ENCODE assay signal across 8 mouse cellular contexts in genomic region chr19:3930262-3931057, GRCm38 (mm10). TPM values are rescaled to one million over a fixed set of nuclear protein-coding genes. Genes with fewer than 3 reads are reported as not detected.
A peak's percentile ranks its signal among the peaks of the same experiment; 100 is the strongest.
DNase-seq lines count a peak whose midpoint lies in the region; ATAC-seq and TF ChIP-seq lines count a peak whose summit lies in the region.

No protein-coding gene starts in this region.

- DNase-seq in adrenal gland, adult (ENCODE audit: inconsistent age in 2 of 2, low spot score in 1 of 2) = peak; percentile 34 to 60
- no peak for DNase-seq in adrenal gland, postnatal 25 days
- no peak for DNase-seq in layer of hippocampus, adult 2 months (ENCODE audit: low spot score in 2 of 2)
- DNase-seq in layer of hippocampus, adult 9-11 months = no peak
- DNase-seq in layer of hippocampus, adult 9-10 months (ENCODE audit: low spot score) = no peak
- DNase-seq in layer of hippocampus, postnatal 36 days = no peak

- H3K4me1 ChIP-seq in embryonic facial prominence, embryonic 12.5 days = peaks cover 23% of the 10 kb centered on the region; the same call in 1 of the 2 replicates
- no peaks in the 10 kb centered on the region for H3K4me1 ChIP-seq in neural tube, embryonic 14.5 days (ENCODE audit: control insufficient read depth, insufficient read depth, low read length)

- H3K4me2 ChIP-seq in embryonic facial prominence, embryonic 12.5 days (replicated peaks) = no peak overlapping the region
- no peak overlapping the region for H3K4me2 ChIP-seq in neural tube, embryonic 14.5 days (ENCODE audit: low read depth, low read length)

- no peaks in the 10 kb centered on the region for H3K36me3 ChIP-seq in embryonic facial prominence, embryonic 12.5 days
- H3K36me3 ChIP-seq in neural tube, embryonic 14.5 days (ENCODE audit: control insufficient read depth, insufficient read depth, low read length) = no peaks in the 10 kb centered on the region

- TF ChIP-seq CTCF in layer of hippocampus, adult 2 months (conservative IDR thresholded peaks at IDR 0.05) = no peak

- 0 out of 2 replicates have a peak overlapping the region, but pooled peaks have one; percentile 12 for H3K9ac ChIP-seq in embryonic facial prominence, embryonic 12.5 days
- 0 out of 2 replicates have a peak overlapping the region, but pooled peaks have one; percentile 16 for H3K9ac ChIP-seq in neural tube, embryonic 14.5 days (replicated peaks; ENCODE audit: low read depth, low read length)

- WGBS in embryonic facial prominence, embryonic 12.5 days = 71% methylated on average over 21 of the region's 21 CpGs
- WGBS in neural tube, embryonic 14.5 days = 64% methylated on average over 21 of the region's 21 CpGs

- no peak overlapping the region for H3K4me3 ChIP-seq in layer of hippocampus, adult 2 months
- no peak overlapping the region for H3K4me3 ChIP-seq in embryonic facial prominence, embryonic 12.5 days
- H3K4me3 ChIP-seq in neural tube, embryonic 14.5 days (ENCODE audit: low read depth, low read length) = no peak overlapping the region

- H3K27me3 ChIP-seq in embryonic facial prominence, embryonic 12.5 days = no peaks in the 10 kb centered on the region
- H3K27me3 ChIP-seq in neural tube, embryonic 14.5 days (ENCODE audit: control insufficient read depth, insufficient read depth, low read length) = 0 out of 2 replicates have a peak, but pooled peaks cover 1% of the 10 kb centered on the region

- H3K27ac ChIP-seq in layer of hippocampus, adult 2 months = peak overlapping the region; percentile 79
- H3K27ac ChIP-seq in embryonic facial prominence, embryonic 12.5 days = peak overlapping the region; percentile 69
- H3K27ac ChIP-seq in neural tube, embryonic 14.5 days (ENCODE audit: low read depth, low read length) = peak overlapping the region; percentile 12; the same call in 1 of the 2 replicates

- no peak for ATAC-seq in embryonic facial prominence, embryonic 12.5 days (ENCODE audit: insufficient number of reproducible peaks, insufficient read depth, low FRiP score, low TSS enrichment)
- no peak for ATAC-seq in neural tube, embryonic 14.5 days (ENCODE audit: low read depth)

- H3K9me3 ChIP-seq in embryonic facial prominence, embryonic 12.5 days = no peaks in the 10 kb centered on the region
- no peaks in the 10 kb centered on the region for H3K9me3 ChIP-seq in neural tube, embryonic 14.5 days (ENCODE audit: control insufficient read depth, low read length)

RNA-seq across cellular contexts. Expression of gene Aldh3b1, which starts 0.9 kb away (rescaled TPM):
- 131 and 209 TPM in 2 replicates for total RNA-seq in adrenal gland, postnatal 25 days (2021)
- total RNA-seq in layer of hippocampus, adult 2 months (2021) = 1 to 10 TPM; 2.2 to 2.4 TPM
- polyA plus RNA-seq in embryonic facial prominence, embryonic 12.5 days (2016; fragmentation: Nextera tagmentation; extraction: Ambion mirVana) = 0.91 and 1.1 TPM in 2 replicates
- 2.1 and 3.1 TPM in 2 replicates for polyA plus RNA-seq in neural tube, embryonic 14.5 days (2014; fragmentation: Nextera tagmentation; extraction: Ambion mirVana)
- total RNA-seq in layer of hippocampus, postnatal 36 days (2021) = 1 to 10 TPM; 2.8 to 3.0 TPM

RNA-seq across cellular contexts. Expression of gene Unc93b1, which starts 4.5 kb away (rescaled TPM):
- total RNA-seq in adrenal gland, postnatal 25 days (2021) = 46.5 and 69.6 TPM in 2 replicates
- total RNA-seq in layer of hippocampus, adult 2 months (2021) = 10 to 100 TPM; 11.4 to 16.1 TPM
- 12.5 and 12.7 TPM in 2 replicates for polyA plus RNA-seq in embryonic facial prominence, embryonic 12.5 days (2016; fragmentation: Nextera tagmentation; extraction: Ambion mirVana)
- 4.6 and 8.9 TPM in 2 replicates for polyA plus RNA-seq in neural tube, embryonic 14.5 days (2014; fragmentation: Nextera tagmentation; extraction: Ambion mirVana)
- 10 to 100 TPM; 14.2 to 14.5 TPM for total RNA-seq in layer of hippocampus, postnatal 36 days (2021)

RNA-seq across cellular contexts. Expression of gene Ndufs8, which starts 17.9 kb away (rescaled TPM):
- total RNA-seq in adrenal gland, postnatal 25 days (2021) = 338 and 341 TPM in 2 replicates
- total RNA-seq in layer of hippocampus, adult 2 months (2021) = 100 to 1,000 TPM; 125 to 142 TPM
- 245 and 268 TPM in 2 replicates for polyA plus RNA-seq in embryonic facial prominence, embryonic 12.5 days (2016; fragmentation: Nextera tagmentation; extraction: Ambion mirVana)
- polyA plus RNA-seq in neural tube, embryonic 14.5 days (2014; fragmentation: Nextera tagmentation; extraction: Ambion mirVana) = 316 and 358 TPM in 2 replicates
- 100 to 1,000 TPM; 133 to 144 TPM for total RNA-seq in layer of hippocampus, postnatal 36 days (2021)

RNA-seq across cellular contexts. Expression of gene Tcirg1, which starts 23.5 kb away (rescaled TPM):
- 83.9 and 87.0 TPM in 2 replicates for total RNA-seq in adrenal gland, postnatal 25 days (2021)
- 10 to 100 TPM; 20.0 to 24.9 TPM for total RNA-seq in layer of hippocampus, adult 2 months (2021)
- 46.4 and 53.6 TPM in 2 replicates for polyA plus RNA-seq in embryonic facial prominence, embryonic 12.5 days (2016; fragmentation: Nextera tagmentation; extraction: Ambion mirVana)
- polyA plus RNA-seq in neural tube, embryonic 14.5 days (2014; fragmentation: Nextera tagmentation; extraction: Ambion mirVana) = 8.6 and 16.7 TPM in 2 replicates
- total RNA-seq in layer of hippocampus, postnatal 36 days (2021) = 10 to 100 TPM; 20.2 to 22.4 TPM

RNA-seq across cellular contexts. Expression of gene Aldh3b3, which starts 28.0 kb away (rescaled TPM):
- total RNA-seq in adrenal gland, postnatal 25 days (2021) = 0.48 and 1.3 TPM in 2 replicates
- not detected for total RNA-seq in layer of hippocampus, adult 2 months (2021)
- not detected in 2 replicates for polyA plus RNA-seq in embryonic facial prominence, embryonic 12.5 days (2016; fragmentation: Nextera tagmentation; extraction: Ambion mirVana)
- polyA plus RNA-seq in neural tube, embryonic 14.5 days (2014; fragmentation: Nextera tagmentation; extraction: Ambion mirVana) = not detected in 2 replicates
- total RNA-seq in layer of hippocampus, postnatal 36 days (2021) = not detected

Comparison
In these comparisons a context has a peak if more than half of its experiments do, and no peak if none do; other contexts are left out.
1. DNase-seq: peak in adrenal gland, adult (2 of 2); none in adrenal gland, postnatal 25 days (single experiment), layer of hippocampus, adult 2 months (0 of 2), layer of hippocampus, adult 9-11 months (single experiment), layer of hippocampus, adult 9-10 months (single experiment) and layer of hippocampus, postnatal 36 days (0 of 2).
2. H3K27ac ChIP-seq: peak in every context shown above with its lines; median percentile 79 in layer of hippocampus, adult 2 months; 69 in embryonic facial prominence, embryonic 12.5 days; 12 in neural tube, embryonic 14.5 days.
3. RNA of gene Aldh3b1, which starts 0.9 kb away (total RNA-seq): 131 to 209 TPM in adrenal gland, postnatal 25 days; 2.8 to 3.0 TPM in layer of hippocampus, postnatal 36 days and 2.2 to 2.4 TPM in layer of hippocampus, adult 2 months; every median in the first group is over 10 times any median in the second.